Mouse (Mus musculus) kidney, postnatal 0 days (tissue): ENCODE measurements around the gene Diaph2. TPM values are rescaled to one million over a fixed set of nuclear protein-coding genes. Genes with fewer than 3 reads are reported as not detected.

Experiments
- ATAC-seq: fragments of 200-750 bp; cut with Nextera tagmentation; replicated peaks from 2 replicates; pipeline ENCODE4 v1.8.0; 2017; ENCODE audit warnings: low read depth, moderate number of reproducible peaks, moderate TSS enrichment, moderate library complexity; ENCODE audit not compliant: low FRiP score
- DNase-seq: peaks from one replicate; pipeline ENCODE4 v3.0.0-alpha.2; 2016; ENCODE audit warnings: low spot score
- H3K27ac ChIP-seq: fragments of 300-500 bp; sonication (generic); 2 replicates; pipeline ENCODE4 v1.5.1; 2014; ENCODE audit warnings: mild to moderate bottlenecking
- H3K27me3 ChIP-seq: fragments of 300-500 bp; sonication (generic); 2 replicates; pipeline ENCODE4 v1.6.1; 2014; ENCODE audit warnings: low read length, mixed read lengths; ENCODE audit not compliant: insufficient read depth
- H3K36me3 ChIP-seq: fragments of 300-500 bp; sonication (generic); 2 replicates; pipeline ENCODE4 v1.6.1; 2014; ENCODE audit warnings: low read length, mixed read lengths; ENCODE audit not compliant: insufficient read depth
- H3K4me1 ChIP-seq: fragments of 300-500 bp; sonication (generic); replicated peaks from 2 replicates; pipeline ENCODE4 v1.6.1; 2014; ENCODE audit warnings: antibody characterized with exemption, low read length, mixed read lengths; ENCODE audit not compliant: insufficient read depth
- H3K4me2 ChIP-seq: fragments of 300-500 bp; sonication (generic); 2 replicates; pipeline ENCODE4 v1.6.1; 2014; ENCODE audit warnings: mild to moderate bottlenecking, low read length, moderate library complexity, mixed read lengths
- H3K4me3 ChIP-seq: fragments of 300-500 bp; sonication (generic); replicated peaks from 2 replicates; pipeline ENCODE4 v1.5.1; 2014; ENCODE audit warnings: low read depth, low read length
- H3K9ac ChIP-seq: fragments of 300-500 bp; sonication (generic); 2 replicates; pipeline ENCODE4 v1.6.1; 2014; ENCODE audit warnings: low read depth, low read length
- H3K9me3 ChIP-seq: fragments of 300-500 bp; sonication (generic); replicated peaks from 2 replicates; pipeline ENCODE4 v1.6.1; 2016; ENCODE audit warnings: low read length, inconsistent platforms, mixed read lengths
- CTCF ChIP-seq: IDR thresholded peaks from 2 replicates; pipeline ENCODE4 v1.5.1; 2016; ENCODE audit warnings: antibody characterized with exemption, low read depth, mild to moderate bottlenecking, moderate library complexity
- WGBS: fragments of 180-500 bp; shearing (Covaris S2); extraction: QIAGEN DNeasy Blood & Tissue Kit; methylation state at CpG from one replicate; pipeline ENCODE4 v1.1.7; 2014; 5-methylcytosine and 5-hydroxymethylcytosine counted together
- polyA plus RNA-seq: library from polyadenylated mRNA; unstranded; fragments of >200 nt; fragmentation: Nextera tagmentation; extraction: Ambion mirVana; gene quantifications from 2 replicates; pipeline ENCODE4 v1.2.1, GENCODE M21; 2015

The Diaph2 gene
- polyA plus RNA-seq, 1 experiment from 2014 or later, result 5.4 TPM

DNA sequence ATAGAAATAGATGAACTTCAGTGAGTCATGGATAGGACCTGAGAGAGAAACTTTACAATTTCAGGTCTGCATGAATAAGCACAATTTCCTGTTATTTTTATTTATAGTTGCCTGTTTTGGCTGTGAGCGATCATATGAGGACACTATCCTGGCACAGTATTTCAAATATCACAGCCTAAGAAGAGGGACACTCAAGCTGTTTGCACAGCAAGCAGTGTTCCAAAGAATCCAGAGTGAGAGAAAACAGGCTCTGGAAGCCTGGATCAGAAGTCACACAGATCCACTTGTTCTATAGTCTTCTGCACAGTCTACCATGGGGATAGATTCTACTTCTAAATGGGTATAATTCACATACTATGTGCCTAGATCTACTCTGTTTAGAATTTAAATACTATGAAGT lies 659.4 kb downstream of the Diaph2 start:
- Histone ChIP-seq H3K27me3 (no peaks in the 10 kb centered on the region), H3K27ac (no peak overlapping the region), H3K4me3 (no peak overlapping the region), H3K4me1 (no peaks in the 10 kb centered on the region), H3K4me2 (no peak overlapping the region), H3K9me3 (no peaks in the 10 kb centered on the region), H3K36me3 (no peaks in the 10 kb centered on the region), H3K9ac (no peak overlapping the region)
- no peak for TF ChIP-seq CTCF
- DNase-seq (no peak), ATAC-seq (no peak)
- WGBS, result 96% methylated on average over 1 of the region's 1 CpGs

DNA sequence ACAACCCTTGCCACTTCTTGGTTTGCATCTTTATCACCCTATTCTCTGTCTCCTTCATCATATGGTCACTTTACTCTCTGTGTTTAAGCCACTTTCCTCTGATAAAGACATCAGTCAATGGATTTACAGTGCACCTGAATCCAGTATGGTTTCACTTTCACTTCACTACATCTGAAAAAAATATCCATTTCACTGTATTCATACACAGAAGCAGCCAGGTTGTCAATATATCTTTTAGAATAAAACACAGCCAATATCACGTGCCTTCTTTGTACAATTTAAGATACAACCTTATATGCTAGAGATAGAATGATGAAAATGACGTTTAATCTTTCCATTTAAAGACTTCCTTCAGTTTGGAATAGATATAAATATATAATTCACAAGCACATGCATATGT lies 673.6 kb downstream of the Diaph2 start:
- H3K27ac ChIP-seq, result no peak overlapping the region
- no peaks in the 10 kb centered on the region for H3K9me3 ChIP-seq
- WGBS, result 78% methylated on average over 2 of the region's 2 CpGs
- no peaks in the 10 kb centered on the region for H3K27me3 ChIP-seq
- no peak overlapping the region for H3K4me2 ChIP-seq
- DNase-seq (no peak), ATAC-seq (no peak)
- H3K4me3 ChIP-seq, result no peak overlapping the region
- no peaks in the 10 kb centered on the region for H3K4me1 ChIP-seq
- TF ChIP-seq CTCF, result no peak
- H3K9ac ChIP-seq, result no peak overlapping the region
- H3K36me3 ChIP-seq, result no peaks in the 10 kb centered on the region

DNA sequence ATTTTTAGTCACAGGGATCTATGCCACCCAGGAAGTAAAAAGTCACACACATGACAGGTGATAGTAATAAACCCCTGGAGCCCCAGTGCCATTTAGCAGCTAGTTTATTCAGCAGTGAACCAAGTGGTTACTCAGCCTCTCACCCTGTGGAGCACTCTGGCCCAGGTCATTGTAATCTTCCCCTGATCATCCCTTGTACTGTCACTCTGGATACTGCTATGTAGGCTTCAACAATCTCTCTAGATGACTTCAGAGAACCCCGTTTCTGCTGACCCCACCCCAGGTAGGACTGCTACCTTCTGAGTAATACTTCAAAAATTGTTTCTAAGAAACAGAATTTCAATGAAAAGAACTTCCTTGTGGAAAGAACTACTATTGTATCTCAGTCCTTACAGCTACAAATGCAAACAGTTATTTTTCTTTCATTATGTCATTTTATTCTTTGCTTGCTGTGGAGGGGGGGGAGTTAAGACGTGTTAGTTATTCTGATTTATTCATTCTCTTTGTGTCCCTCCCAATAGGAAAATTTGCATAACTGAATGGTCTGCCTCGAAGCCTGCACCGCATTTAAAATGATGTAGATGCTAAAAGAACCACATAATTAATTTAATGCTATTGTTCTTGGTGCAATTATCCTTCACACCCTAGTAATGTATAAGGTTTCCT lies 702.4 kb downstream of the Diaph2 start:
- DNase-seq (no peak), ATAC-seq (no peak)
- Histone ChIP-seq H3K36me3 (no peaks in the 10 kb centered on the region), H3K9me3 (no peaks in the 10 kb centered on the region), H3K4me3 (no peak overlapping the region), H3K9ac (no peak overlapping the region), H3K4me2 (no peak overlapping the region), H3K4me1 (no peaks in the 10 kb centered on the region), H3K27me3 (no peaks in the 10 kb centered on the region), H3K27ac (no peak overlapping the region)
- 59% methylated on average over 4 of the region's 4 CpGs for WGBS
- no peak for TF ChIP-seq CTCF

DNA sequence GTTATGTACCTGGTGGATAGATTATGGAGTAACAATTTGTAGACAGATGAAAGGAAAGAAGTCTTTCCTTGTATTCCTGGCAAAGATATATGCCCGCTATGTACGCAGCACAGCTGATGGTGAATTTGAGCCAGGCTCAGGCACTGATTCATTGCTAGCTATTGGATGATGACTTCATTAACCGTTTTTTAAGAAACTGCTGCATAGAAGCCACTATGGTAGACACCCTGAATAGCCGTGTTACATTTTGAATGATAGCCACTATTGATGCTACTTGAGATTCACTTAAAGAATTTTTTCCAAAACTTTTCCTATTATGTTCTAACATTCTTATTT lies 702.9 kb downstream of the Diaph2 start:
- no peaks in the 10 kb centered on the region for H3K36me3 ChIP-seq
- no peak overlapping the region for H3K27ac ChIP-seq
- DNase-seq (no peak), ATAC-seq (no peak)
- no peak overlapping the region for H3K4me3 ChIP-seq
- 78% methylated on average over 4 of the region's 4 CpGs for WGBS
- no peaks in the 10 kb centered on the region for H3K4me1 ChIP-seq
- H3K27me3 ChIP-seq, result no peaks in the 10 kb centered on the region
- H3K9me3 ChIP-seq, result no peaks in the 10 kb centered on the region
- no peak overlapping the region for H3K4me2 ChIP-seq
- no peak for TF ChIP-seq CTCF
- H3K9ac ChIP-seq, result no peak overlapping the region

DNA sequence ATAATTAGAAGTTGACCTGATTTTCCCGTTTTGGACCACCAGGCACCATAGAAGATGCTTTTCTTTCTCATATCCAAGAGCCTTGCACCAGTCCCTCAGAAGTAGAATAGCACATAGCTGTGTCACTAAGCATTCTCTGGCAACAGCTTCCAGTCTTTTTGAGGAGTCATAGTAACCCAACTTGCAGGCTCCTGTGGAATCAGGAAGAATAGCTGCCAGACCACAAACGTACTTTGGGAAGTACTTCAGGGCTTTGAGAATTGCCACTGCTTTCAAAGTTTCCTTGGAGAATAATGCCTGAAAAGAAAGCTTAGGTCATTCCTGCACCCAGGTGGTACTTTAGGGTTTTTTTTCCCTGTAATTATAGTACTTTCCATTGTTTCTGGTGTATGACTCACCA lies 723.6 kb downstream of the Diaph2 start:
- Histone ChIP-seq H3K9me3 (no peaks in the 10 kb centered on the region), H3K27me3 (no peaks in the 10 kb centered on the region), H3K4me1 (no peaks in the 10 kb centered on the region)

DNA sequence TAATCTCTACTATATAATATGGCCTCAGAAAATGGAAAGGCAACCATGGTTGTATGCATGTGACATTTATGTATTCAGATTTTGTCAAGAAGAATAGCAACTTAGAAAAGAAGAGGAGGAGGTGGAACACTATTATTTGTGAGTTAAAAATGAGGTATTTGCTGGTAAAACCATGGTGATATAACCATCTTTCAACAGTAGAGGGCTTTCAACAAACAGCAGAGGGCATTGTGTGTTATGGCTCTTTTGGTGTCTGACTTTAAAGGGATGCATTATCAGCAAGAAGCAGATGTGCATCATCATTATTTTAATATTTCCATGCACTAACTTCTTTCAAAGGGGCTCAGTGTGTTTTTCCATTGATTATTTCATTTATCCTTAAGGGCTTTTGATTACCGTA lies 731.3 kb downstream of the Diaph2 start:
- Histone ChIP-seq H3K36me3 (no peaks in the 10 kb centered on the region), H3K4me3 (no peak overlapping the region), H3K4me2 (no peak overlapping the region), H3K9ac (no peak overlapping the region), H3K27ac (no peak overlapping the region), H3K4me1 (no peaks in the 10 kb centered on the region), H3K27me3 (no peaks in the 10 kb centered on the region), H3K9me3 (no peaks in the 10 kb centered on the region)
- DNase-seq, result no peak
- no peak for TF ChIP-seq CTCF
- 91% methylated on average over 1 of the region's 1 CpGs for WGBS
- no peak for ATAC-seq

More for the DNA sequence above, 723.6 kb downstream of the Diaph2 start:
- TF ChIP-seq CTCF, result no peak
- 48% methylated on average over 2 of the region's 2 CpGs for WGBS
- H3K4me2 ChIP-seq, result no peak overlapping the region
- no peak for ATAC-seq
- H3K4me3 ChIP-seq, result no peak overlapping the region
- DNase-seq, result no peak
- H3K27ac ChIP-seq, result no peak overlapping the region
- no peak overlapping the region for H3K9ac ChIP-seq
- H3K36me3 ChIP-seq, result no peaks in the 10 kb centered on the region

DNA sequence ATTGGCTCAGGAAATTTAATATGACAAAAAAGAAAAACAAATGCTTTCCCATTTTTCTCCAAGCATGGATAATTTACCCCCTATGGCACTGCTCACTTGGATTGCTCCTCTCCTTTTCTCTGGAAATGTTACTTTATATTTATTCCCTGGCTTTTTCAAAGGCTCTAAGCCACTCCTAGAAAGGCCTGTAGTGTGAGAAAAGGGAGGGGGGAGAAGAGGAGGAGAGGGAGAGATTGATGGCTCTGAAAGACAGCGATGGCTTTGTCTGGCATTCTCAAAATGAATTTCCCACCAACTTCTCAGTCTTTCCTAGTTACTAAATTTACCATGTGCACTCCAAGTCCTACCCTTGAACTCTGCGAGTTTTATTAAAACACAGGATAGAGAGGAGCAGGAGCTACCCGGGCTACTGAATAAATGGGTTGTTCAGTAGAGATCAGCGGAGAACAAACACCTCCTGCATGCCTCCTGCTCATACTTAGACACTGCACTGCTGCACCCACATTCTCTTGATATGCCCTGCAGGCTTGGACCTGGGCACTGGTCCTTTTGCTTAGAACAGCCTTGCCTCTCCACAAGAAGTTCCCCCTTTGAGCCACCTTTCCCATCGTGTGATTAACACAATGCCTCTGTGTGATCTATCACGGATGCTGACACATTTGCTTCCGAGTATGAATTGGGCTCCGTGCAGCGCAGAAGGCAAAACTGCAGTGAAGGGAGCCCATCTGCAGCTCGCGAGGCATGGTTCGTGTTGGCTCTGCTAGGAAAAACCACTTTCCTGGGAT lies 753.3 kb downstream of the Diaph2 start:
- DNase-seq, result no peak
- no peak for ATAC-seq
- Histone ChIP-seq H3K27me3 (no peaks in the 10 kb centered on the region), H3K9me3 (no peaks in the 10 kb centered on the region), H3K9ac (no peak overlapping the region), H3K36me3 (no peaks in the 10 kb centered on the region), H3K4me1 (no peaks in the 10 kb centered on the region), H3K4me3 (no peak overlapping the region), H3K4me2 (no peak overlapping the region), H3K27ac (no peak overlapping the region)
- no peak for TF ChIP-seq CTCF
- WGBS, result 65% methylated on average over 12 of the region's 12 CpGs
